ENCODE assay signal across 17 mouse cellular contexts in genomic region chr11:62995755-62996521, GRCm38 (mm10). TPM values are rescaled to one million over a fixed set of nuclear protein-coding genes. Genes with fewer than 3 reads are reported as not detected.
DNase-seq lines count a peak whose midpoint lies in the region; ATAC-seq and TF ChIP-seq lines count a peak whose summit lies in the region.
"Had no signal": no experiment of that assay in that cellular context is flagged by ENCODE, and none has a peak within 500 bp of the region (broad histone marks: within the 10 kb centered on the region; RNA-seq: fewer than 3 reads in every experiment).

No protein-coding gene starts in this region.

- H3ac ChIP-seq in C2C12 (ENCODE audit: control insufficient read depth, insufficient read length, low read depth): no peak overlapping the region

- DNase-seq in 3T3-L1 (ENCODE audit: low read depth, low spot score): peak; percentile 70
- DNase-seq in left cerebral cortex, postnatal 14 days (ENCODE audit: low spot score in 2 of 2): no peak
- no peak for DNase-seq in retina, postnatal 1 day
- DNase-seq in urinary bladder, postnatal 25 days (ENCODE audit: low spot score): no peak
- DNase-seq: cerebellum, adult 2 months; embryo, embryonic 11 days; kidney, adult 11 months had no signal

- no peaks in the 10 kb centered on the region for H3K79me3 ChIP-seq in C2C12 (ENCODE audit: low read depth)

- peaks cover 24% of the 10 kb centered on the region for H3K4me1 ChIP-seq in intestine, embryonic 15.5 days (replicated peaks)
- 0 out of 2 replicates have a peak, but pooled peaks cover 3% of the 10 kb centered on the region for H3K4me1 ChIP-seq in intestine, postnatal 0 days (replicated peaks; ENCODE audit: control insufficient read depth, insufficient read depth, low read length)
- H3K4me1 ChIP-seq in embryonic fibroblast, embryonic 13.5 days (ENCODE audit: control insufficient read depth, insufficient read depth, low read length): peaks cover 12% of the 10 kb centered on the region; the same call in 1 of the 2 replicates

- no peaks in the 10 kb centered on the region for H3K9me3 ChIP-seq in intestine, embryonic 15.5 days
- no peaks in the 10 kb centered on the region for H3K9me3 ChIP-seq in intestine, postnatal 0 days (ENCODE audit: control insufficient read depth)
- H3K9me3 ChIP-seq: midbrain, embryonic 13.5 days had no signal

- TF ChIP-seq CTCF in intestine, postnatal 0 days (IDR thresholded peaks at IDR 0.05; ENCODE audit: low read depth): no peak
- no peak for TF ChIP-seq CTCF in C2C12 (IDR thresholded peaks at IDR 0.05; ENCODE audit: control insufficient read depth, insufficient read depth, insufficient read length)
- TF ChIP-seq CTCF in embryonic fibroblast, embryonic 13.5 days (IDR thresholded peaks at IDR 0.05; ENCODE audit: borderline replicate concordance, insufficient read depth, low read length): no peak

- no peak for TF ChIP-seq POLR2A in embryonic fibroblast, embryonic 13.5 days (IDR thresholded peaks at IDR 0.05; ENCODE audit: low read depth, low read length)

- H3K4me3 ChIP-seq in intestine, embryonic 15.5 days (replicated peaks): no peak overlapping the region
- no peak overlapping the region for H3K4me3 ChIP-seq in intestine, postnatal 0 days (ENCODE audit: low read depth, low read length)
- H3K4me3 ChIP-seq in C2C12 (ENCODE audit: insufficient read depth, poor library complexity, severe bottlenecking): no peak overlapping the region
- no peak overlapping the region for H3K4me3 ChIP-seq in embryonic fibroblast, embryonic 13.5 days (ENCODE audit: insufficient read depth, low read length)
- H3K4me3 ChIP-seq: midbrain, embryonic 13.5 days had no signal

- H3K27ac ChIP-seq in intestine, embryonic 15.5 days: no peak overlapping the region
- H3K27ac ChIP-seq in intestine, postnatal 0 days (ENCODE audit: low read depth, low read length): no peak overlapping the region
- peak overlapping the region; percentile 15; the same call in 1 of the 2 replicates for H3K27ac ChIP-seq in embryonic fibroblast, embryonic 13.5 days (ENCODE audit: insufficient read depth, low read length)
- H3K27ac ChIP-seq: midbrain, embryonic 13.5 days had no signal

- H3K79me2 ChIP-seq in C2C12 (ENCODE audit: control insufficient read depth, insufficient read depth): no peaks in the 10 kb centered on the region

- no peaks in the 10 kb centered on the region for H3K27me3 ChIP-seq in intestine, embryonic 15.5 days (replicated peaks)
- H3K27me3 ChIP-seq in intestine, postnatal 0 days (replicated peaks; ENCODE audit: control insufficient read depth, insufficient read depth, low read length): no peaks in the 10 kb centered on the region
- H3K27me3 ChIP-seq in C2C12 (ENCODE audit: control insufficient read depth, insufficient read depth, insufficient read length): no peaks in the 10 kb centered on the region
- H3K27me3 ChIP-seq: midbrain, embryonic 13.5 days had no signal

- peak; percentile 49 for ATAC-seq in intestine, embryonic 15.5 days
- ATAC-seq in intestine, postnatal 0 days: no peak
- ATAC-seq: midbrain, embryonic 13.5 days had no signal

- H3K9ac ChIP-seq in intestine, embryonic 15.5 days: no peak overlapping the region
- no peak overlapping the region for H3K9ac ChIP-seq in intestine, postnatal 0 days (ENCODE audit: low read depth, low read length)
- H3K9ac ChIP-seq: midbrain, embryonic 13.5 days had no signal

- no peaks in the 10 kb centered on the region for H3K36me3 ChIP-seq in intestine, embryonic 15.5 days
- no peaks in the 10 kb centered on the region for H3K36me3 ChIP-seq in intestine, postnatal 0 days (ENCODE audit: control insufficient read depth, insufficient read depth)
- no peaks in the 10 kb centered on the region for H3K36me3 ChIP-seq in C2C12 (ENCODE audit: control insufficient read depth, insufficient read depth)
- H3K36me3 ChIP-seq: midbrain, embryonic 13.5 days had no signal

- WGBS in intestine, embryonic 15.5 days: 66% methylated on average over 5 of the region's 5 CpGs
- 70% methylated on average over 5 of the region's 5 CpGs for WGBS in intestine, postnatal 0 days

- H3K4me2 ChIP-seq in intestine, embryonic 15.5 days (replicated peaks): no peak overlapping the region
- no peak overlapping the region for H3K4me2 ChIP-seq in intestine, postnatal 0 days (replicated peaks; ENCODE audit: low read depth)
- H3K4me2 ChIP-seq: midbrain, embryonic 13.5 days had no signal

- intact Hi-C loops in left cerebral cortex, postnatal 14 days (cut with DNase I): no loop called here

TF ChIP-seq in C2C12, 6 proteins besides CTCF, POLR2A, EP300 and RAD21:
- peak; percentile 73 for TF ChIP-seq MYOD1 (IDR thresholded peaks at IDR 0.05; ENCODE audit: control insufficient read depth, insufficient read length, low read depth)
- TF ChIP-seq USF1 (IDR thresholded peaks at IDR 0.05; ENCODE audit: low read depth): no peak
- no peak for TF ChIP-seq MAX (IDR thresholded peaks at IDR 0.05)
- TF ChIP-seq CEBPB (IDR thresholded peaks at IDR 0.05; ENCODE audit: low read depth): no peak

RNA-seq across cellular contexts. Expression of gene Cdrt4, which starts 44.9 kb away (rescaled TPM):
- not detected in 2 replicates for polyA plus RNA-seq in intestine, embryonic 15.5 days (2015; fragmentation: Nextera tagmentation; extraction: Ambion mirVana)
- not detected in 2 replicates for polyA plus RNA-seq in intestine, postnatal 0 days (2015; fragmentation: Nextera tagmentation; extraction: Ambion mirVana)
- not detected for polyA plus RNA-seq in C2C12 (2012; fragmentation: generic; extraction: Trizol)
- not detected in 2 replicates for polyA plus RNA-seq in embryonic fibroblast, embryonic 13.5 days (2011; ENCODE audit: insufficient read length, low read depth, missing spikeins)
- not detected for total RNA-seq in left cerebral cortex, postnatal 14 days (2021)
- total RNA-seq: hematopoietic stem cell, adult 5-6 weeks; left cerebral cortex, postnatal 36 days had no signal
- polyA plus RNA-seq: liver, embryonic 16.5 days; midbrain, embryonic 13.5 days; neural tube, embryonic 11.5 days; small intestine, adult 2 months had no signal
